Mouse (Mus musculus) liver, embryonic 15.5 days (tissue): ENCODE data around the gene Vps8. TPM values are rescaled to one million over a fixed set of nuclear protein-coding genes. Genes with fewer than 3 reads are reported as not detected.

Experiments
- ATAC-seq: fragments of 200-750 bp; cut with Nextera tagmentation; 2 replicates; pipeline ENCODE4 v1.8.0; 2017; ENCODE audit warnings: moderate number of reproducible peaks, mild to moderate bottlenecking, moderate library complexity; ENCODE audit not compliant: insufficient read depth
- H3K27ac ChIP-seq: fragments of 300-500 bp; sonication (generic); replicated peaks from 2 replicates; pipeline ENCODE4 v1.5.1; 2015; ENCODE audit warnings: mild to moderate bottlenecking, inconsistent platforms
- H3K27me3 ChIP-seq: fragments of 300-500 bp; sonication (generic); 2 replicates; pipeline ENCODE4 v1.6.1; 2015; ENCODE audit warnings: mild to moderate bottlenecking, inconsistent platforms
- H3K36me3 ChIP-seq: fragments of 300-500 bp; sonication (generic); replicated peaks from 2 replicates; pipeline ENCODE4 v1.6.1; 2015; ENCODE audit warnings: moderate library complexity, mild to moderate bottlenecking, inconsistent platforms
- H3K4me1 ChIP-seq: fragments of 300-500 bp; sonication (generic); replicated peaks from 2 replicates; pipeline ENCODE4 v1.6.1; 2015; ENCODE audit warnings: inconsistent platforms
- H3K4me2 ChIP-seq: fragments of 300-500 bp; sonication (generic); 2 replicates; pipeline ENCODE4 v1.6.1; 2015; ENCODE audit warnings: moderate library complexity, mild to moderate bottlenecking, inconsistent platforms
- H3K4me3 ChIP-seq: fragments of 300-500 bp; sonication (generic); replicated peaks from 2 replicates; pipeline ENCODE4 v1.5.1; 2015; ENCODE audit warnings: mild to moderate bottlenecking, inconsistent platforms
- H3K9ac ChIP-seq: fragments of 300-500 bp; sonication (generic); 2 replicates; pipeline ENCODE4 v1.6.1; 2015; ENCODE audit warnings: moderate library complexity, mild to moderate bottlenecking, inconsistent platforms
- H3K9me3 ChIP-seq: fragments of 300-500 bp; sonication (generic); replicated peaks from 2 replicates; pipeline ENCODE4 v1.6.1; 2016; ENCODE audit warnings: inconsistent platforms
- WGBS: fragments of 180-500 bp; shearing (Covaris S2); methylation state at CpG from one replicate; pipeline ENCODE4 v1.1.7; 2015; ENCODE audit warnings: mixed read lengths; ENCODE audit not compliant: insufficient replicate concordance; 5-methylcytosine and 5-hydroxymethylcytosine counted together
- polyA plus RNA-seq: library from polyadenylated mRNA; unstranded; fragments of >200 nt; fragmentation: Nextera tagmentation; extraction: Ambion mirVana; gene quantifications from 2 replicates; pipeline ENCODE4 v1.2.1, GENCODE M21; 2015

The Vps8 gene
- polyA plus RNA-seq, 1 experiment from 2014 or later, result 6.3 TPM

DNA sequence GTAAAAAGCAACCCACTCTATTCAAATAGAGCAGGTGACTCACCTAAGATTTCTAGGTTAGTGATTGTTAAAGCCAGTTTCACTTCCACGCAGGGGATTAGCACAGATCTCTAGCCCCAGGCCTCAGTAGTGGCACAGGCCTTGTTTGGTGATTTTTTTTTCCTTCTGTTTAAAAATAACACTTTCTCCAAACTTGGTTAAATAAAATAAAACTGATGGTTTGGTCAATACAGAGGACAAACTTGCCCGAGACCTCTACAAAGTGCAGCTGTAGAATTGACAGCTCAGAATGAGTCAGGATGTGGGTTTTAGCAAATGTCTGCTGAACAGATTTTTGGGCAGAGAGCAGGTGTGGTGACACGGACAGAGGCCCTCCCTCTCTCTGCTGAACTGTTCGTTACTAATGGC, 208.9 kb downstream of the Vps8 start:
- Histone ChIP-seq H3K27ac (no peak overlapping the region), H3K36me3 (no peaks in the 10 kb centered on the region), H3K4me2 (no peak overlapping the region), H3K4me3 (no peak overlapping the region), H3K9me3 (no peaks in the 10 kb centered on the region), H3K9ac (no peak overlapping the region), H3K4me1 (no peaks in the 10 kb centered on the region), H3K27me3 (no peaks in the 10 kb centered on the region)
- WGBS, result 53% methylated on average over 4 of the region's 4 CpGs
- ATAC-seq, result no peak

GRCm38 (mm10) chr16:21634460-21634859, 211.5 kb downstream of the Vps8 start:
- no peaks in the 10 kb centered on the region for H3K4me1 ChIP-seq
- H3K9me3 ChIP-seq, result no peaks in the 10 kb centered on the region
- no peak overlapping the region for H3K27ac ChIP-seq
- no peaks in the 10 kb centered on the region for H3K27me3 ChIP-seq
- no peaks in the 10 kb centered on the region for H3K36me3 ChIP-seq
- no peak overlapping the region for H3K4me3 ChIP-seq
- H3K4me2 ChIP-seq, result no peak overlapping the region
- H3K9ac ChIP-seq, result no peak overlapping the region
- no peak for ATAC-seq

GRCm38 (mm10) chr16:21636156-21636853, 213.4 kb downstream of the Vps8 start:
- no peak for ATAC-seq
- no peaks in the 10 kb centered on the region for H3K9me3 ChIP-seq
- H3K36me3 ChIP-seq, result no peaks in the 10 kb centered on the region
- H3K4me1 ChIP-seq, result no peaks in the 10 kb centered on the region
- no peak overlapping the region for H3K4me2 ChIP-seq
- H3K4me3 ChIP-seq, result no peak overlapping the region
- 74% methylated on average over 5 of the region's 5 CpGs for WGBS
- H3K27ac ChIP-seq, result no peak overlapping the region
- no peaks in the 10 kb centered on the region for H3K27me3 ChIP-seq
- H3K9ac ChIP-seq, result no peak overlapping the region

DNA sequence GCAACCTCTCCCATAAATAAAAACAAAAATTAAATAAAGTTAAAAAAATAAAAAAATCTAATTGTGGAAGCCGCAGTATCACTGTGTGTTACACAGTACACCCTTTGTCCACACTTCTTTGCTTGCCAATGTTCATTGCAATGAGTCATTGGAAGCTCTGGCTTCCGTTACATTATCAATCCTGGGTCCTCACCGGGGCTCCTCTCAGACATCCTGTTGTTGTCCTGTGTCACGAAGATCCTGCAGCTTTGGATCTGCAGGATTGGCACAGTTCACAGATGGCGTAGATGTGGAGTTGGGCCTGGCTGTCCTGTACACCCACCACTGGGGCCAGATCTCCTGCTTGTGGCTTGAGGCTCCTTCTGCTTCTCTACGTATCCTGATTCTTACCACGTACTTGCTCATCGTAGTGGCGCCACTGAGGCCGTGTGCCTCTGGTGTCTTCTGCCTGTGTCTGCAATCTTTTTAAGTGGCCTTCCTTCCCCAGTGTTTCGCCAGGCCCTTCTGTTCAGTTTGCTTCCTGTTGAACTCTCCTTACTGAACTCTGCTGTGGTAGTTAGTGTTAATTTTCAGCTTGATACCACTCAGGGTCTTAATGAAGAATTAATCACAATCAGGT, 214.4 kb downstream of the Vps8 start:
- H3K4me2 ChIP-seq, result no peak overlapping the region
- no peak overlapping the region for H3K9ac ChIP-seq
- 36% methylated on average over 11 of the region's 11 CpGs for whole genome bisulfite sequencing
- no peaks in the 10 kb centered on the region for H3K9me3 ChIP-seq
- H3K27ac ChIP-seq, result 0 out of 2 replicates have a peak overlapping the region, but pooled peaks have one; percentile 4
- H3K4me3 ChIP-seq, result no peak overlapping the region
- H3K27me3 ChIP-seq, result no peaks in the 10 kb centered on the region
- peak; percentile 35; the same call in 1 of the 2 replicates for ATAC-seq
- H3K4me1 ChIP-seq, result peaks cover 6% of the 10 kb centered on the region
- H3K36me3 ChIP-seq, result no peaks in the 10 kb centered on the region

DNA sequence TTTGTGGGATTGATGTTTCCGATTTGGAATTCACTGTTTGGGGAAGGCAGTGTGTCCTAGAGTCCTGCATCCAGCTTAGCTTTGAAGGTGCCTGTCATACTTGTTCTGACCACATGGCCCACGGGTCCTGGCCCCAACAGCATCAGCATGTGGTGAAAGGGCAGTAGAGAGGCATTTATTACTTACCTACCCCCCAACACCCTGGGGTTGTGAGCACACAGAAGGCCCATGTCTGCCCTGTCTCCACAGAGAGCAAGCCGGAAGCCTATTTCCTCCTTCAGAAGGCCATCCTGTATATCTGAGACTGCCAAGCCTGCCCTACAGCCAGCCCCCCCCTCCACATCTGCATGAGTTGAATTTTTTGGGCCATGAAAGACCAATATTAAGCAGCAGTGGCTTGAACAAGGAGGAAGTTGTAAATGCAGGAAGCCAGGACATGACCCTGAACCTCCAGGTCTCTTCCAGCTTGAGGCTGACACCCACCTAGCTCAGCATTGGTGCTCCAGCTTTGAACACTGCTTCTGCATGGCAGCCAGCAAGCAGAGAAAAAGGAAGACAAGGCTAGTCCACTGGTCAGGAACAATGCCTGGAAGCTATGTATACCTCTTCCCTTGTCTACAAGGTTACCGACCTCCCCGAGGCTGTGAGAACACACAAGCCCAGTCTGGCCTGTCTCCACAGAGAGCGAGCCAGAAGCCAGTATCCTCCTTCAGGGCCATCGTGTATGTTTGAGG, 218.0 kb downstream of the Vps8 start:
- no peak overlapping the region for H3K4me3 ChIP-seq
- H3K36me3 ChIP-seq, result no peaks in the 10 kb centered on the region
- H3K9me3 ChIP-seq, result no peaks in the 10 kb centered on the region
- no peak for ATAC-seq
- no peak overlapping the region for H3K9ac ChIP-seq
- 0 out of 2 replicates have a peak overlapping the region, but pooled peaks have one; percentile 20 for H3K27ac ChIP-seq
- peaks cover 26% of the 10 kb centered on the region for H3K4me1 ChIP-seq
- H3K4me2 ChIP-seq, result no peak overlapping the region
- H3K27me3 ChIP-seq, result no peaks in the 10 kb centered on the region
- WGBS, result 41% methylated on average over 7 of the region's 7 CpGs

DNA sequence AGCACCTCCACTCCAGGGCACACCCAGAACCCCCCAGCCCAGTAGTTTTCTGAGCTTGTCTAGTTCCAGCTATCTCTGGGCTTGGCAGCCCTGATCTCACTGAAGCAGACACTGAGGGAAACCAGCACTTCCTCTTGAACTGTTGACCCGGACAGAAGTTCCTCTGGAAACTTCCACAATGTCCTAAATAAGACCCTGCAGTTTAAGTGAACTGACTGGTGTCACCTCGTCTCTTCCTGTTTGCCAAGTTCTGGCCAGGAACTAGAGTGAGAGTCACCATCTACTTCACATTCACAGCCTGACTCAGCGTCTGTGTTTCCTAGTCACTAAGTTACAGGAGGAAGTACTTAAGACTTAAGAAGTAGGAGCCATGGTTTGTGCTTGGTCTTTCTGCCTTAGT, 219.0 kb downstream of the Vps8 start:
- Histone ChIP-seq H3K4me3 (no peak overlapping the region), H3K9me3 (no peaks in the 10 kb centered on the region), H3K27ac (peak overlapping the region; percentile 17; the same call in 1 of the 2 replicates), H3K4me1 (peaks cover 26% of the 10 kb centered on the region), H3K27me3 (no peaks in the 10 kb centered on the region), H3K4me2 (no peak overlapping the region), H3K9ac (no peak overlapping the region), H3K36me3 (no peaks in the 10 kb centered on the region)
- WGBS, result 19% methylated on average over 3 of the region's 3 CpGs
- peak; percentile 21; the same call in 1 of the 2 replicates for ATAC-seq

GRCm38 (mm10) chr16:21642906-21643305, 220.0 kb downstream of the Vps8 start:
- Histone ChIP-seq H3K27ac (no peak overlapping the region), H3K9me3 (no peaks in the 10 kb centered on the region), H3K9ac (no peak overlapping the region), H3K4me3 (no peak overlapping the region), H3K4me1 (peaks cover 26% of the 10 kb centered on the region), H3K27me3 (no peaks in the 10 kb centered on the region), H3K4me2 (no peak overlapping the region), H3K36me3 (no peaks in the 10 kb centered on the region)
- 78% methylated on average over 5 of the region's 5 CpGs for WGBS
- no peak for ATAC-seq

DNA sequence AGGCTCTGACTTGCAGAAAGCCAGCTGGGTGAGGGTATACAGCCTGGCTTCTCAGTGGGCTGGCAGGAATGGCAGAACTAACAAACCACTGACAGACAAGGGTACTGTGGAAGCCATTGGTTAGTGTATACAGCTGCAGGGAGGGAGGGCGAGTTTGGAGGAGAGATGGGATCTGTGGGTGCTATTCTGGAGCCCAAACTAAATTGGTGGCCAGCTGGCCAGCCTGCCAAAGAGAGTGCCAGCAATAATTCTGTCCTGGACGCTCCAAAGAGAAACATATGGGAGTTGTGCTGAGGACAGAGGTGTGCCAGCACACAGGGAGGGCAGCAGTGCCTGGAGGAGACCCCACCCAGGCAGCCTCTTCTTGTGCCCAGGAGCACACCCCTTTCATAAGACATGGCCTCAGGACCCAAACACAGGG, 220.7 kb downstream of the Vps8 start:
- H3K9ac ChIP-seq, result no peak overlapping the region
- H3K27ac ChIP-seq, result peak overlapping the region; percentile 73
- ATAC-seq, result no peak
- H3K36me3 ChIP-seq, result no peaks in the 10 kb centered on the region
- H3K4me2 ChIP-seq, result peak overlapping the region; percentile 40
- H3K4me3 ChIP-seq, result no peak overlapping the region
- no peaks in the 10 kb centered on the region for H3K27me3 ChIP-seq
- 71% methylated on average over 2 of the region's 2 CpGs for WGBS
- no peaks in the 10 kb centered on the region for H3K9me3 ChIP-seq
- peaks cover 26% of the 10 kb centered on the region for H3K4me1 ChIP-seq

- H3K9me3 ChIP-seq, result no peaks in the 10 kb centered on the region
- WGBS, result 51% methylated on average over 17 of the region's 17 CpGs
- ATAC-seq, result peak; percentile 71
- peak overlapping the region; percentile 40 for H3K4me2 ChIP-seq
- H3K27me3 ChIP-seq, result no peaks in the 10 kb centered on the region
- H3K4me1 ChIP-seq, result peaks cover 26% of the 10 kb centered on the region
- H3K27ac ChIP-seq, result peak overlapping the region; percentile 73
- no peak overlapping the region for H3K9ac ChIP-seq
- H3K36me3 ChIP-seq, result no peaks in the 10 kb centered on the region
- no peak overlapping the region for H3K4me3 ChIP-seq
Observed at GRCm38 (mm10) chr16:21644066-21644561, 221.2 kb downstream of the Vps8 start.

GRCm38 (mm10) chr16:21644574-21644973, 221.7 kb downstream of the Vps8 start:
- ATAC-seq, result no peak
- no peaks in the 10 kb centered on the region for H3K27me3 ChIP-seq
- H3K9me3 ChIP-seq, result no peaks in the 10 kb centered on the region
- H3K9ac ChIP-seq, result no peak overlapping the region
- H3K36me3 ChIP-seq, result no peaks in the 10 kb centered on the region
- peak overlapping the region; percentile 53; the same call in 1 of the 2 replicates for H3K27ac ChIP-seq
- H3K4me2 ChIP-seq, result 0 out of 2 replicates have a peak overlapping the region, but pooled peaks have one; percentile 40
- whole genome bisulfite sequencing, result 74% methylated on average over 3 of the region's 3 CpGs
- H3K4me3 ChIP-seq, result no peak overlapping the region
- H3K4me1 ChIP-seq, result peaks cover 26% of the 10 kb centered on the region

- no peaks in the 10 kb centered on the region for H3K27me3 ChIP-seq
- 66% methylated on average over 3 of the region's 3 CpGs for WGBS
- H3K4me3 ChIP-seq, result no peak overlapping the region
- ATAC-seq, result no peak
- no peaks in the 10 kb centered on the region for H3K36me3 ChIP-seq
- H3K27ac ChIP-seq, result no peak overlapping the region
- H3K9me3 ChIP-seq, result no peaks in the 10 kb centered on the region
- no peak overlapping the region for H3K9ac ChIP-seq
- no peak overlapping the region for H3K4me2 ChIP-seq
- peaks cover 26% of the 10 kb centered on the region for H3K4me1 ChIP-seq
Observed at GRCm38 (mm10) chr16:21645915-21646314, 223.0 kb downstream of the Vps8 start.
